Comparison of ENCODE assay signal across 7 mouse cellular contexts in the genomic region with DNA sequence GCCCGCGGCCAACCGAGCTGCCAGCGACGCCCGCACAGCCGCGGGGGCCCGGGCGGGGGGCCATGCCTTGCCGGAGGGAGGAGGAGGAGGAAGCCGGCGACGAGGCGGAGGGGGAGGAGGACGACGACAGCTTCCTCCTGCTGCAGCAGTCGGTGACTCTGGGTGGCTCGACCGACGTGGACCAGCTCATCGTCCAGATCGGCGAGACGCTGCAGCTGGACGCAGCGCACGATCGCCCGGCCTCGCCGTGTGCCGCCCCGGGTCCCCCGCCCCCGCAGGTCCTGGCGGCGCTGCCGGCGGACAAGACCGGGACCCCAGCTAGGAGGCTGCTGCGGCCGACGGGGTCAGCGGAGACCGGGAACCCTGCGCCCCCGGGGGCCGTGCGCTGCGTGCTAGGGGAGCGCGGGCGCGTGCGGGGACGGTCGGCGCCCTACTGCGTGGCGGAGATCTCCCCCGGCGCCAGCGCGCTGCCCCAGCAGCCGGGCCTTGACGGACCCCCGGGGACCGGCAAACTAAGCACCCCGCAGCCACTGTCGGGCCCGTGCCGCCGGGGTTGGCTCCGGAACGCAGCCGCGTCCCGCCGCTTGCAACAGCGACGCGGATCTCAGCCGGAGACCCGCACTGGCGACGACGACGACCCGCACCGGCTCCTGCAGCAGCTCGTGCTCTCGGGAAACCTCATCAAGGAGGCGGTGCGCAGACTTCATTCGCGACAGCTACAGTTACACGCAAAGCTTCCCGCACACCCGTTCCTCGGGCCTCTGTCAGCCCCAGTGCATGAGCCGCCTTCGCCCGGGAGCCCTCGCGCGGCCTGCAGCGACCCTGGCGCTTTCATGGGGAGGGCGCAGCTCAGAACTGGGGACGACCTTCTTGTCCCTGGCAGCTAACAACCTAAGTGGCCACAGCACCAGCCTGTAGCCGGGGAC. TPM values are rescaled to one million over a fixed set of nuclear protein-coding genes. Genes with fewer than 3 reads are reported as not detected.
A peak's percentile ranks its signal among the peaks of the same experiment; 100 is the strongest.
DNase-seq lines count a peak whose midpoint lies in the region; ATAC-seq and TF ChIP-seq lines count a peak whose summit lies in the region.

No protein-coding gene starts in this region.

- H3K4me1 ChIP-seq in hindbrain, embryonic 12.5 days, result peaks cover 22% of the 10 kb centered on the region

- H3K9ac ChIP-seq in hindbrain, embryonic 12.5 days, result peak overlapping the region; percentile 89

- TF ChIP-seq CTCF in Patski (IDR thresholded peaks at IDR 0.05), result no peak

- no peaks in the 10 kb centered on the region for H3K79me2 ChIP-seq in macrophage (ENCODE audit: inconsistent target)

- POLR2A ChIA-PET in Patski (lab: Charles Lee), result interaction anchor here (0.6 to 1.6 kb wide), 3 partner anchors 8 to 82 kb away, joined by 3 to 9 read pairs (median 4); a partner anchor contains a TSS

- in situ Hi-C loops in Patski (cut with MboI; ENCODE audit: low pct_unique_long_range_greater_than_20kb), result no loop called here

- CTCF ChIA-PET in Patski (lab: Charles Lee), result interaction anchor here (1.2 kb wide), 1 partner anchor 15 kb away, joined by 5 read pairs; no protein-coding TSS in a partner anchor

- under 1% methylated on average over 105 of the region's 112 CpGs for WGBS in hindbrain, embryonic 12.5 days
- WGBS in macrophage (ENCODE audit: missing documents), result under 1% methylated on average over 77 of the region's 112 CpGs

- no peak for DNase-seq in Patski (ENCODE audit: low read depth, low spot score)
- DNase-seq in c-Kit-positive CD71-positive TER-119-positive erythroid progenitor cells, embryonic 14.5 days (ENCODE audit: low spot score), result peak; percentile 45
- peak; percentile 40 to 49 for DNase-seq in left cerebral cortex, adult 8-10 months (ENCODE audit: low spot score in 2 of 2)
- DNase-seq in right cerebral cortex, postnatal 14 days, result peak; percentile 69

- no peaks in the 10 kb centered on the region for H3K9me3 ChIP-seq in hindbrain, embryonic 12.5 days (replicated peaks)

- peak overlapping the region; percentile 88 for H3K4me3 ChIP-seq in hindbrain, embryonic 12.5 days
- H3K4me3 ChIP-seq in macrophage (ENCODE audit: inconsistent target), result peak overlapping the region; percentile 16; the same call in 1 of the 2 replicates

- peak overlapping the region; percentile 98 for H3K4me2 ChIP-seq in hindbrain, embryonic 12.5 days (replicated peaks)

- peak; percentile 73 for ATAC-seq in Patski
- ATAC-seq in frontal cortex, adult (ENCODE audit: low TSS enrichment), result peak; percentile 47
- ATAC-seq in hindbrain, embryonic 12.5 days (ENCODE audit: low FRiP score), result peak; percentile 75

- peaks cover 16% of the 10 kb centered on the region for H3K27me3 ChIP-seq in Patski
- peaks cover 21% of the 10 kb centered on the region for H3K27me3 ChIP-seq in hindbrain, embryonic 12.5 days

- no peaks in the 10 kb centered on the region for H3K36me3 ChIP-seq in hindbrain, embryonic 12.5 days
- no peaks in the 10 kb centered on the region for H3K36me3 ChIP-seq in macrophage (ENCODE audit: inconsistent target)

- H3K27ac ChIP-seq in hindbrain, embryonic 12.5 days, result peak overlapping the region; percentile 87
- no peak overlapping the region for H3K27ac ChIP-seq in macrophage

RNA-seq across cellular contexts. Expression of a gene that starts 0.6 kb away (rescaled TPM):
- polyA plus RNA-seq in Patski (2021), result 3.9 TPM
- polyA plus RNA-seq in hindbrain, embryonic 12.5 days (2016; fragmentation: Nextera tagmentation; extraction: Ambion mirVana), result 16.8 and 19.4 TPM in 2 replicates
- total RNA-seq in left cerebral cortex, adult 8-10 months (2022), result 10 to 100 TPM; 18.5 to 22.1 (median 20.7) TPM
- 1 to 10 TPM in 5 of 26 experiments, under 1 TPM in 9, not detected in 12; 0.31 to 6.3 (median 0.81) TPM for total RNA-seq in macrophage (2018; cell fraction: chromatin; rRNA removed)
- total RNA-seq in macrophage (2018; cell fraction: cytosol; rRNA removed), result 1 to 10 TPM in 12 of 26 experiments, under 1 TPM in 14; 0.10 to 5.8 (median 0.95) TPM
- total RNA-seq in macrophage (2018; cell fraction: nucleus; rRNA removed), result 1 to 10 TPM in 7 of 26 experiments, under 1 TPM in 12, not detected in 7; 0.28 to 7.8 (median 0.94) TPM
- polyA plus RNA-seq in macrophage (2018), result 0.36 to 3.2 TPM (median 1.3 TPM) in 3 replicates

RNA-seq across cellular contexts. Expression of a gene that starts 17.6 kb away (rescaled TPM):
- polyA plus RNA-seq in Patski (2021) (17.1 TPM), macrophage (2018) (0.41 to 4.5 TPM (median 3.0 TPM) in 3 replicates)
- polyA plus RNA-seq in hindbrain, embryonic 12.5 days (2016; fragmentation: Nextera tagmentation; extraction: Ambion mirVana), result 14.5 and 15.3 TPM in 2 replicates
- 1 to 10 TPM; 5.9 to 8.2 (median 6.5) TPM for total RNA-seq in left cerebral cortex, adult 8-10 months (2022)
- 1 to 10 TPM in 8 of 26 experiments, under 1 TPM in 7, not detected in 11; 0.36 to 6.6 (median 1.0) TPM for total RNA-seq in macrophage (2018; cell fraction: chromatin; rRNA removed)
- 1 to 10 TPM in 13 of 26 experiments, under 1 TPM in 13; 0.03 to 6.3 (median 1.1) TPM for total RNA-seq in macrophage (2018; cell fraction: cytosol; rRNA removed)
- 1 to 10 TPM in 13 of 26 experiments, under 1 TPM in 6, not detected in 7; 0.25 to 4.3 (median 1.3) TPM for total RNA-seq in macrophage (2018; cell fraction: nucleus; rRNA removed)

RNA-seq across cellular contexts. Expression of a gene that starts 28.5 kb away (rescaled TPM):
- polyA plus RNA-seq in Patski (2021) (13.6 TPM), macrophage (2018) (95.1 to 159 TPM (median 112 TPM) in 3 replicates)
- 22.4 and 23.2 TPM in 2 replicates for polyA plus RNA-seq in hindbrain, embryonic 12.5 days (2016; fragmentation: Nextera tagmentation; extraction: Ambion mirVana)
- 1 to 10 TPM; 3.2 to 5.5 (median 3.8) TPM for total RNA-seq in left cerebral cortex, adult 8-10 months (2022)
- 100 to 1,000 TPM in 17 of 26 experiments, 10 to 100 TPM in 8, 1 to 10 TPM in 1; 7.7 to 676 (median 183) TPM for total RNA-seq in macrophage (2018; cell fraction: chromatin; rRNA removed)
- total RNA-seq in macrophage (2018; cell fraction: cytosol; rRNA removed), result 100 to 1,000 TPM in 12 of 26 experiments, 10 to 100 TPM in 14; 20.1 to 192 (median 78.1) TPM
- 100 to 1,000 TPM in 19 of 26 experiments, 10 to 100 TPM in 7; 28.2 to 692 (median 204) TPM for total RNA-seq in macrophage (2018; cell fraction: nucleus; rRNA removed)
